In the genomic region with DNA sequence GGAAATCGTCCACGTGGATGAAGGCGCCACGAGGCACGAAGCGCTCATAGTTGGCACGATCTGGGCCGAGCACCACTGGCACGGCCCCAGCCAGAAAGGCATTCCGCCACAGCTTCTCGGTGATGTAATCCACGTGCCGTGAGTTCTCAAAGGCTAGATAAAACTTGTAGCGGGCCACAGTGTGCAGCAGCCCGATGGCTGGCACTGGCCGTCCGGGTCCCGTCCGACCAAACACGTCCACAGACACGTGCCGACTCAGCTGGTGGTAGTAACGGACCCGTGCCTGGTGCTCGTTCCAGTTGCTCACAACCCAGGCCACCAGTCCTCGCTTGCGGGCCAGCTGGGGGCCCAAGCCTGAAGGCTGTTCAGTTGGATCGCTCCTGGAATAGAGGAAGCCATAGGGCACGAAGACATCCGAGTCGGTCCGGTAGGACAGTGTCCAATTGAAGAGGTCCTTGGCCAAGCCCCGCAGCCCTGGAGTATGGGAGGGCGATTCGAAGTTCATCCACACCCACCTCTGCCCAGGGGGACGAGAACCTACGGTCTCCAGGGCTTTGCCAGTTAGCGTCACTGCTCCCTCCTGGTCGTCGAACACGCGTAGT, we compare ENCODE assay signal across 8 mouse cellular contexts. TPM values are rescaled to one million over a fixed set of nuclear protein-coding genes. Genes with fewer than 3 reads are reported as not detected.
DNase-seq lines count a peak whose midpoint lies in the region; ATAC-seq and TF ChIP-seq lines count a peak whose summit lies in the region.

No protein-coding gene starts in this region.

- DNase-seq in spleen, adult 2 months (ENCODE audit: low read depth in 1 of 2, low spot score in 2 of 2) = no peak
- no peak for DNase-seq in spleen, postnatal 36 days (ENCODE audit: low spot score in 2 of 2)
- peak; percentile 56 for DNase-seq in forebrain, embryonic 11.5 days (ENCODE audit: low spot score)
- DNase-seq in thymus, adult 18-20 months = no peak
- DNase-seq in MN1 (ENCODE audit: low spot score) = no peak
- DNase-seq in urinary bladder, postnatal 10 days (ENCODE audit: low spot score) = no peak

- peaks cover 15% of the 10 kb centered on the region for H3K4me1 ChIP-seq in spleen, adult 2 months (ENCODE audit: control insufficient read depth, insufficient read depth, insufficient read length)
- H3K4me1 ChIP-seq in forebrain, embryonic 11.5 days (replicated peaks; ENCODE audit: control insufficient read depth, insufficient read depth, low read length) = peaks cover 5% of the 10 kb centered on the region; the same call in 1 of the 2 replicates
- peaks cover 18% of the 10 kb centered on the region for H3K4me1 ChIP-seq in intestine, embryonic 16.5 days (ENCODE audit: control insufficient read depth, insufficient read depth, low read length)
- H3K4me1 ChIP-seq in midbrain, embryonic 13.5 days (replicated peaks) = peaks cover 14% of the 10 kb centered on the region

- peak overlapping the region; percentile 56 for H3K9ac ChIP-seq in forebrain, embryonic 11.5 days (ENCODE audit: low read length)
- H3K9ac ChIP-seq in intestine, embryonic 16.5 days (ENCODE audit: low read depth, low read length) = peak overlapping the region; percentile 76
- H3K9ac ChIP-seq in midbrain, embryonic 13.5 days (replicated peaks) = peak overlapping the region; percentile 68

- peak overlapping the region; percentile 60; the same call in 1 of the 2 replicates for H3K4me3 ChIP-seq in spleen, adult 2 months (ENCODE audit: extremely low read depth, insufficient read depth, insufficient read length)
- H3K4me3 ChIP-seq in forebrain, embryonic 11.5 days (ENCODE audit: low read depth, low read length) = peak overlapping the region; percentile 51
- peak overlapping the region; percentile 64 for H3K4me3 ChIP-seq in intestine, embryonic 16.5 days (ENCODE audit: low read length)
- peak overlapping the region; percentile 50 for H3K4me3 ChIP-seq in midbrain, embryonic 13.5 days (replicated peaks)

- peaks cover 3% of the 10 kb centered on the region for H3K27me3 ChIP-seq in spleen, adult 2 months (ENCODE audit: control insufficient read depth, insufficient read depth, low read length)
- H3K27me3 ChIP-seq in forebrain, embryonic 11.5 days (ENCODE audit: control insufficient read depth, insufficient read depth, low read length) = peaks cover 12% of the 10 kb centered on the region
- H3K27me3 ChIP-seq in intestine, embryonic 16.5 days (replicated peaks; ENCODE audit: control insufficient read depth, insufficient read depth, low read length) = no peaks in the 10 kb centered on the region
- peaks cover 28% of the 10 kb centered on the region for H3K27me3 ChIP-seq in midbrain, embryonic 13.5 days

- H3K4me2 ChIP-seq in forebrain, embryonic 11.5 days (ENCODE audit: low read depth, low read length, severe bottlenecking) = peak overlapping the region; percentile 95
- peak overlapping the region; percentile 97 for H3K4me2 ChIP-seq in intestine, embryonic 16.5 days (ENCODE audit: low read depth, low read length)
- peak overlapping the region; percentile 84 for H3K4me2 ChIP-seq in midbrain, embryonic 13.5 days (replicated peaks)

- no peaks in the 10 kb centered on the region for H3K9me3 ChIP-seq in forebrain, embryonic 11.5 days (ENCODE audit: control insufficient read depth, low read length)
- no peaks in the 10 kb centered on the region for H3K9me3 ChIP-seq in intestine, embryonic 16.5 days (ENCODE audit: control insufficient read depth, low read length)
- no peaks in the 10 kb centered on the region for H3K9me3 ChIP-seq in midbrain, embryonic 13.5 days

- peak; percentile 36 for ATAC-seq in forebrain, embryonic 11.5 days (replicated peaks; ENCODE audit: low FRiP score)
- ATAC-seq in intestine, embryonic 16.5 days = no peak; the same call in none of the 2 replicates
- ATAC-seq in midbrain, embryonic 13.5 days = peak; percentile 59

- H3K27ac ChIP-seq in spleen, adult 2 months (ENCODE audit: insufficient read depth, low read length) = no peak overlapping the region
- no peak overlapping the region for H3K27ac ChIP-seq in forebrain, embryonic 11.5 days (ENCODE audit: low read depth, low read length)
- H3K27ac ChIP-seq in intestine, embryonic 16.5 days (ENCODE audit: low read length) = no peak overlapping the region
- H3K27ac ChIP-seq in midbrain, embryonic 13.5 days = no peak overlapping the region

- no peaks in the 10 kb centered on the region for H3K36me3 ChIP-seq in spleen, adult 2 months (ENCODE audit: control insufficient read depth, insufficient read depth, low read length)
- H3K36me3 ChIP-seq in forebrain, embryonic 11.5 days (ENCODE audit: control insufficient read depth, insufficient read depth, low read length) = no peaks in the 10 kb centered on the region
- no peaks in the 10 kb centered on the region for H3K36me3 ChIP-seq in intestine, embryonic 16.5 days (ENCODE audit: control insufficient read depth, insufficient read depth, low read length)
- no peaks in the 10 kb centered on the region for H3K36me3 ChIP-seq in midbrain, embryonic 13.5 days

- TF ChIP-seq CTCF in spleen, adult 2 months (IDR thresholded peaks at IDR 0.05; ENCODE audit: extremely low read depth, insufficient read depth, insufficient read length, insufficient replicate concordance) = no peak

- no peak for TF ChIP-seq POLR2A in spleen, adult 2 months (IDR thresholded peaks at IDR 0.05; ENCODE audit: low read depth, low read length)

- WGBS in spleen, adult 2 months = 71% methylated on average over 42 of the region's 42 CpGs
- 56% methylated on average over 42 of the region's 42 CpGs for WGBS in forebrain, embryonic 11.5 days
- 59% methylated on average over 42 of the region's 42 CpGs for WGBS in intestine, embryonic 16.5 days
- 61% methylated on average over 42 of the region's 42 CpGs for WGBS in midbrain, embryonic 13.5 days

RNA-seq across cellular contexts. Expression of a gene that starts 1.2 kb away (rescaled TPM):
- polyA plus RNA-seq in spleen, adult 2 months (2012; rRNA removed) = 4.3 and 6.0 TPM in 2 replicates
- 1.5 and 1.9 TPM in 2 replicates for polyA plus RNA-seq in forebrain, embryonic 11.5 days (2014; fragmentation: Nextera tagmentation; extraction: Ambion mirVana)
- polyA plus RNA-seq in intestine, embryonic 16.5 days (2015; fragmentation: Nextera tagmentation; extraction: Ambion mirVana) = 4.6 and 5.2 TPM in 2 replicates
- 1.0 and 1.4 TPM in 2 replicates for polyA plus RNA-seq in midbrain, embryonic 13.5 days (2015; fragmentation: Nextera tagmentation; extraction: Ambion mirVana)

RNA-seq across cellular contexts. Expression of a gene that starts 10.5 kb away (rescaled TPM):
- 0.19 and 0.46 TPM in 2 replicates for polyA plus RNA-seq in spleen, adult 2 months (2012; rRNA removed)
- not detected in 2 replicates for polyA plus RNA-seq in forebrain, embryonic 11.5 days (2014; fragmentation: Nextera tagmentation; extraction: Ambion mirVana)
- 0.21 TPM in 2 replicates for polyA plus RNA-seq in intestine, embryonic 16.5 days (2015; fragmentation: Nextera tagmentation; extraction: Ambion mirVana)
- polyA plus RNA-seq in midbrain, embryonic 13.5 days (2015; fragmentation: Nextera tagmentation; extraction: Ambion mirVana) = 0.19 and 0.43 TPM in 2 replicates

RNA-seq across cellular contexts. Expression of a gene that starts 19.8 kb away (rescaled TPM):
- polyA plus RNA-seq in spleen, adult 2 months (2012; rRNA removed) = not detected in 2 replicates
- not detected in 2 replicates for polyA plus RNA-seq in forebrain, embryonic 11.5 days (2014; fragmentation: Nextera tagmentation; extraction: Ambion mirVana)
- polyA plus RNA-seq in intestine, embryonic 16.5 days (2015; fragmentation: Nextera tagmentation; extraction: Ambion mirVana) = not detected in 2 replicates
- polyA plus RNA-seq in midbrain, embryonic 13.5 days (2015; fragmentation: Nextera tagmentation; extraction: Ambion mirVana) = 0.52 and 0.73 TPM in 2 replicates

RNA-seq across cellular contexts. Expression of a gene that starts 33.5 kb away (rescaled TPM):
- polyA plus RNA-seq in spleen, adult 2 months (2012; rRNA removed) = 3.1 and 4.5 TPM in 2 replicates
- polyA plus RNA-seq in forebrain, embryonic 11.5 days (2014; fragmentation: Nextera tagmentation; extraction: Ambion mirVana) = 32.8 and 40.5 TPM in 2 replicates
- 16.0 and 17.3 TPM in 2 replicates for polyA plus RNA-seq in intestine, embryonic 16.5 days (2015; fragmentation: Nextera tagmentation; extraction: Ambion mirVana)
- 14.2 and 17.6 TPM in 2 replicates for polyA plus RNA-seq in midbrain, embryonic 13.5 days (2015; fragmentation: Nextera tagmentation; extraction: Ambion mirVana)

RNA-seq across cellular contexts. Expression of a gene that starts 33.7 kb away (rescaled TPM):
- 4.8 and 5.6 TPM in 2 replicates for polyA plus RNA-seq in spleen, adult 2 months (2012; rRNA removed)
- 55.2 and 61.6 TPM in 2 replicates for polyA plus RNA-seq in forebrain, embryonic 11.5 days (2014; fragmentation: Nextera tagmentation; extraction: Ambion mirVana)
- 38.2 and 43.4 TPM in 2 replicates for polyA plus RNA-seq in intestine, embryonic 16.5 days (2015; fragmentation: Nextera tagmentation; extraction: Ambion mirVana)
- polyA plus RNA-seq in midbrain, embryonic 13.5 days (2015; fragmentation: Nextera tagmentation; extraction: Ambion mirVana) = 38.6 and 45.0 TPM in 2 replicates
